Mouse (Mus musculus) MEL (cell line): ENCODE measurements at regions not wholly inside any gene's neighbourhood (a gene's known extent, or its start where the extent isn't known, plus 50 kb on each side); places are given as distances from the start of the nearest gene placed in this dataset.

Source experiments
- DNase-seq: peaks from one replicate; pipeline ENCODE4 v3.0.0; 2011; ENCODE audit warnings: low read depth, low spot score
- H3K27ac ChIP-seq: 2 replicates; pipeline ENCODE4 v1.5.1; 2012; ENCODE audit warnings: low read depth, mild to moderate bottlenecking, control low read depth, low read length, moderate library complexity; ENCODE audit not compliant: control insufficient read depth
- H3K27me3 ChIP-seq, 2 experiments: fragments of 150-350 bp in 1 of 2; sonication (generic) in 1 of 2; 2 replicates each; pipeline ENCODE4 v1.6.1; 2012; ENCODE audit warnings: low read length in 2 of 2, mild to moderate bottlenecking in 2 of 2, improper control_type of control experiment in 1 of 2, moderate library complexity in 1 of 2; ENCODE audit not compliant: insufficient read depth in 2 of 2, control insufficient read depth in 1 of 2
- H3K36me3 ChIP-seq, 2 experiments: 2 replicates each; pipeline ENCODE4 v1.6.1; 2012 to 2014; ENCODE audit warnings: low read length in 2 of 2, improper control_type of control experiment in 1 of 2, inconsistent platforms in 1 of 2, mild to moderate bottlenecking in 1 of 2; ENCODE audit not compliant: insufficient read depth in 2 of 2, control insufficient read depth in 1 of 2
- H3K4me1 ChIP-seq, 2 experiments: fragments of 150-350 bp in 1 of 2; sonication (generic) in 1 of 2; 2 replicates each; pipeline ENCODE4 v1.6.1; 2012; ENCODE audit warnings: low read length in 2 of 2, improper control_type of control experiment in 1 of 2, mild to moderate bottlenecking in 1 of 2; ENCODE audit not compliant: insufficient read depth in 2 of 2, control insufficient read depth in 1 of 2
- H3K4me3 ChIP-seq, 2 experiments: fragments of 150-350 bp in 1 of 2; sonication (generic) in 1 of 2; 2 replicates each; pipeline ENCODE4 v1.5.1; 2012; ENCODE audit warnings: low read depth in 2 of 2, low read length in 2 of 2, mild to moderate bottlenecking in 2 of 2, moderate library complexity in 2 of 2, control low read depth in 1 of 2, improper control_type of control experiment in 1 of 2; ENCODE audit not compliant: control insufficient read depth in 1 of 2, insufficient read depth in 1 of 2
- H3K79me2 ChIP-seq: 2 replicates; pipeline ENCODE4 v1.6.1; 2012; ENCODE audit warnings: mild to moderate bottlenecking, low read length, moderate library complexity; ENCODE audit not compliant: control insufficient read depth, poor library complexity, insufficient read depth
- H3K9ac ChIP-seq: 2 replicates; pipeline ENCODE4 v1.6.1; 2012; ENCODE audit warnings: low read depth, mild to moderate bottlenecking, control low read depth, low read length, moderate library complexity; ENCODE audit not compliant: control insufficient read depth, poor library complexity, severe bottlenecking
- H3K9me3 ChIP-seq: fragments of 150-350 bp; sonication (generic); replicated peaks from 2 replicates; pipeline ENCODE4 v1.6.1; 2012; ENCODE audit warnings: mild to moderate bottlenecking, low read length, improper control_type of control experiment, moderate library complexity; ENCODE audit not compliant: insufficient read depth
- E2F4 ChIP-seq: IDR thresholded peaks from 2 replicates; pipeline ENCODE4 v1.6.1; 2011; ENCODE audit warnings: low read depth, low read length, improper control_type of control experiment, borderline replicate concordance
- ELF1 ChIP-seq: IDR thresholded peaks from 2 replicates; pipeline ENCODE4 v1.6.1; 2014; ENCODE audit warnings: low read depth, mild to moderate bottlenecking, inconsistent platforms, low read length, improper control_type of control experiment, moderate library complexity
- ETS1 ChIP-seq: IDR thresholded peaks from 2 replicates; pipeline ENCODE4 v1.6.1; 2012; ENCODE audit warnings: low read depth, mild to moderate bottlenecking, inconsistent platforms, low read length, improper control_type of control experiment, moderate library complexity
- GATA1 ChIP-seq: IDR thresholded peaks from 2 replicates; pipeline ENCODE4 v1.6.1; 2011; ENCODE audit warnings: low read depth, low read length, improper control_type of control experiment
- KAT2A ChIP-seq: conservative IDR thresholded peaks from 2 replicates; pipeline ENCODE4 v1.6.1; 2012; ENCODE audit warnings: low read depth, low read length, improper control_type of control experiment, inconsistent platforms
- MAFK ChIP-seq: IDR thresholded peaks from 2 replicates; pipeline ENCODE4 v1.6.1; 2011; ENCODE audit warnings: low read depth, mild to moderate bottlenecking, low read length, improper control_type of control experiment, borderline replicate concordance
- MAX ChIP-seq: IDR thresholded peaks from 2 replicates; pipeline ENCODE4 v1.6.1; 2011; ENCODE audit warnings: low read length, improper control_type of control experiment
- MYB ChIP-seq: IDR thresholded peaks from 2 replicates; pipeline ENCODE4 v1.6.1; 2011; ENCODE audit warnings: mild to moderate bottlenecking, low read depth, low read length, improper control_type of control experiment
- MYC ChIP-seq: IDR thresholded peaks from 2 replicates; pipeline ENCODE4 v1.6.1; 2011; ENCODE audit warnings: low read depth, mild to moderate bottlenecking, low read length, improper control_type of control experiment, moderate library complexity
- NRF1 ChIP-seq: IDR thresholded peaks from 2 replicates; pipeline ENCODE4 v1.6.1; 2014; ENCODE audit warnings: low read depth, mild to moderate bottlenecking, inconsistent platforms, low read length, improper control_type of control experiment, moderate library complexity; ENCODE audit not compliant: poor library complexity, insufficient read depth, severe bottlenecking
- POLR2AphosphoS5 ChIP-seq: IDR thresholded peaks from 2 replicates; pipeline ENCODE4 v1.6.1; 2012; ENCODE audit warnings: low read depth, borderline replicate concordance, mild to moderate bottlenecking, inconsistent platforms, low read length, moderate library complexity, mixed read lengths
- RCOR1 ChIP-seq: IDR thresholded peaks from 2 replicates; pipeline ENCODE4 v1.6.1; 2012; ENCODE audit warnings: low read depth, mild to moderate bottlenecking, inconsistent platforms, low read length, improper control_type of control experiment
- SIN3A ChIP-seq: IDR thresholded peaks from 2 replicates; pipeline ENCODE4 v1.6.1; 2012; ENCODE audit warnings: low read length, improper control_type of control experiment, inconsistent platforms
- TAL1 ChIP-seq: IDR thresholded peaks from 2 replicates; pipeline ENCODE4 v1.6.1; 2012; ENCODE audit warnings: mild to moderate bottlenecking, inconsistent platforms, low read length, moderate library complexity, mixed read lengths
- USF1 ChIP-seq: IDR thresholded peaks from 2 replicates; pipeline ENCODE4 v1.6.1; 2014; ENCODE audit warnings: low read depth, mild to moderate bottlenecking, inconsistent platforms, low read length, improper control_type of control experiment, moderate library complexity
- USF2 ChIP-seq, 2 experiments: IDR thresholded peaks; 2 replicates each; pipeline ENCODE4 v1.6.1; 2011 to 2012; ENCODE audit warnings: improper control_type of control experiment in 2 of 2, low read length in 2 of 2, borderline replicate concordance in 1 of 2, inconsistent platforms in 1 of 2, low read depth in 1 of 2, mild to moderate bottlenecking in 1 of 2; ENCODE audit not compliant: insufficient read depth in 1 of 2
- ZC3H11A ChIP-seq: IDR thresholded peaks from 2 replicates; pipeline ENCODE4 v1.6.1; 2012; ENCODE audit warnings: low read depth, mild to moderate bottlenecking, inconsistent platforms, low read length, improper control_type of control experiment

GRCm38 (mm10) chr1:193751819-193752251, 381.7 kb upstream of the Camk1g start:
- Histone ChIP-seq H3K9me3 (no peaks in the 10 kb centered on the region), H3K4me1 (no peaks in the 10 kb centered on the region), H3K9ac (no peak overlapping the region), H3K36me3 (no peaks in the 10 kb centered on the region), H3K27me3 (no peaks in the 10 kb centered on the region), H3K79me2 (no peaks in the 10 kb centered on the region), H3K4me3 (no peak overlapping the region), H3K27ac (no peak overlapping the region)
- no peak for TF ChIP-seq POLR2AphosphoS5
- no peak for TF ChIP-seq MYC
- no peak for TF ChIP-seq ZC3H11A
- no peak for TF ChIP-seq USF2 (IDR thresholded peaks at IDR 0.05; ENCODE audit: borderline replicate concordance in 1 of 2, insufficient read depth in 1 of 2, low read depth in 1 of 2, low read length in 2 of 2)
- no peak for TF ChIP-seq MAX
- TF ChIP-seq USF1, result no peak
- no peak for TF ChIP-seq SIN3A
- no peak for TF ChIP-seq E2F4
- TF ChIP-seq NRF1, result no peak
- no peak for TF ChIP-seq TAL1
- no peak for TF ChIP-seq MYB
- no peak for TF ChIP-seq ETS1
- TF ChIP-seq ELF1, result no peak
- no peak for TF ChIP-seq KAT2A
- no peak for DNase-seq

- no peak for DNase-seq
- no peaks in the 10 kb centered on the region for H3K36me3 ChIP-seq
- no peaks in the 10 kb centered on the region for H3K79me2 ChIP-seq
- TF ChIP-seq MYB (no peak), RCOR1 (no peak), MAFK (no peak), POLR2AphosphoS5 (no peak), GATA1 (no peak)
- H3K4me3 ChIP-seq, result no peak overlapping the region
- no peaks in the 10 kb centered on the region for H3K9me3 ChIP-seq
- no peaks in the 10 kb centered on the region for H3K4me1 ChIP-seq
- no peak overlapping the region for H3K27ac ChIP-seq
- H3K27me3 ChIP-seq, result no peaks in the 10 kb centered on the region
- no peak overlapping the region for H3K9ac ChIP-seq
Measured at GRCm38 (mm10) chr1:193750929-193751328, 380.8 kb upstream of the Camk1g start.
